Mouse (Mus musculus): ENCODE results near the gene Ccdc125.
A peak's percentile ranks its signal among the peaks of the same experiment; 100 is the strongest.
"Not testable (repeated sequence)": the region's sequence is repeated elsewhere in the genome, so short reads cannot be mapped to it uniquely, and the experiment has no call there.

The Ccdc125 gene

GRCm38 (mm10) chr13:100715467-100715866 is 46.0 kb downstream of the Ccdc125 start:
- DNase-seq (ENCODE audit: low spot score in 2 of 2), result no peak

GRCm38 (mm10) chr13:100721656-100722055 is 52.1 kb downstream of the Ccdc125 start:
- DNase-seq (ENCODE audit: low spot score in 2 of 2), result no peak

GRCm38 (mm10) chr13:100724051-100724754 is 54.7 kb downstream of the Ccdc125 start:
- DNase-seq (ENCODE audit: low spot score in 2 of 2), result no peak

GRCm38 (mm10) chr13:100725194-100725593 is 55.7 kb downstream of the Ccdc125 start:
- no peak for DNase-seq (ENCODE audit: low spot score in 2 of 2)

- DNase-seq (ENCODE audit: low spot score in 2 of 2), result no peak
Measured at GRCm38 (mm10) chr13:100728086-100728485, 58.6 kb downstream of the Ccdc125 start.

GRCm38 (mm10) chr13:100728530-100728929 is 59.0 kb downstream of the Ccdc125 start:
- DNase-seq (ENCODE audit: low spot score in 2 of 2), result not testable (repeated sequence)

GRCm38 (mm10) chr13:100730153-100730860 is 60.8 kb downstream of the Ccdc125 start:
- DNase-seq (ENCODE audit: low spot score in 2 of 2), result no peak

- peak; percentile 86 to 88 for DNase-seq (ENCODE audit: low spot score in 2 of 2)
Measured at GRCm38 (mm10) chr13:100730861-100731176, 61.3 kb downstream of the Ccdc125 start, which contains the start of gene Cdk7. TSS of gene Cdk7 (minus strand) at chr13:100730939.

GRCm38 (mm10) chr13:100731462-100732046 is 62.0 kb downstream of the Ccdc125 start:
- not testable (repeated sequence) for DNase-seq (ENCODE audit: low spot score in 2 of 2)

- DNase-seq (ENCODE audit: low spot score in 2 of 2), result no peak
Measured at GRCm38 (mm10) chr13:100732756-100733155, 63.2 kb downstream of the Ccdc125 start.

- DNase-seq (ENCODE audit: low spot score in 2 of 2), result no peak
Measured at GRCm38 (mm10) chr13:100742831-100743230, 73.3 kb downstream of the Ccdc125 start.

- DNase-seq (ENCODE audit: low spot score in 2 of 2), result no peak
Measured at GRCm38 (mm10) chr13:100743346-100744035, 74.0 kb downstream of the Ccdc125 start.

GRCm38 (mm10) chr13:100744036-100744744 is 74.7 kb downstream of the Ccdc125 start, which contains the start of gene Mrps36:
TSS of gene Mrps36 (minus strand) at chr13:100744659.
- DNase-seq (ENCODE audit: low spot score in 2 of 2), result peak; percentile 88

- DNase-seq (ENCODE audit: low spot score in 2 of 2), result peak; percentile 20 to 32
Measured at GRCm38 (mm10) chr13:100746090-100746489, 76.6 kb downstream of the Ccdc125 start.
